Mouse (Mus musculus) kidney, adult 9 months (tissue): ENCODE measurements at regions not wholly inside any gene's neighbourhood (a gene's known extent, or its start where the extent isn't known, plus 50 kb on each side); places are given as distances from the start of the nearest gene placed in this dataset.
A peak's percentile ranks its signal among the peaks of the same experiment; 100 is the strongest.

Experiments
- DNase-seq: peaks from one replicate; pipeline ENCODE4 v3.0.0; 2022

GRCm38 (mm10) chr13:102031416-102031815, 263.4 kb upstream of the Pik3r1 start:
- DNase-seq = no peak

GRCm38 (mm10) chr13:102034484-102034883, 266.5 kb upstream of the Pik3r1 start:
- no peak for DNase-seq

GRCm38 (mm10) chr13:102036001-102036400, 268.0 kb upstream of the Pik3r1 start:
- DNase-seq = peak; percentile 13

GRCm38 (mm10) chr13:102036819-102037624, 269.0 kb upstream of the Pik3r1 start:
- DNase-seq = no peak

GRCm38 (mm10) chr13:102060213-102060612, 292.2 kb upstream of the Pik3r1 start:
- no peak for DNase-seq

- DNase-seq = no peak
Observed at GRCm38 (mm10) chr13:102064590-102065273, 296.7 kb upstream of the Pik3r1 start.

GRCm38 (mm10) chr13:102065274-102065640, 297.2 kb upstream of the Pik3r1 start:
- no peak for DNase-seq

GRCm38 (mm10) chr13:102065796-102066195, 297.8 kb upstream of the Pik3r1 start:
- no peak for DNase-seq

GRCm38 (mm10) chr13:102070740-102071139, 302.7 kb upstream of the Pik3r1 start:
- no peak for DNase-seq

- no peak for DNase-seq
Observed at GRCm38 (mm10) chr13:102072366-102072765, 304.3 kb upstream of the Pik3r1 start.

GRCm38 (mm10) chr13:102087766-102088165, 319.7 kb upstream of the Pik3r1 start:
- no peak for DNase-seq

GRCm38 (mm10) chr13:102089551-102089950, 321.5 kb upstream of the Pik3r1 start:
- no peak for DNase-seq

- no peak for DNase-seq
Observed at GRCm38 (mm10) chr13:102094193-102094592, 326.2 kb upstream of the Pik3r1 start.

GRCm38 (mm10) chr13:102103161-102103560, 335.1 kb upstream of the Pik3r1 start:
- DNase-seq = no peak

GRCm38 (mm10) chr13:102106188-102106587, 338.2 kb upstream of the Pik3r1 start:
- no peak for DNase-seq

GRCm38 (mm10) chr13:102108204-102108603, 340.2 kb upstream of the Pik3r1 start:
- DNase-seq = no peak

- DNase-seq = no peak
Observed at GRCm38 (mm10) chr13:102108916-102109315, 340.9 kb upstream of the Pik3r1 start.

GRCm38 (mm10) chr13:102113941-102114340, 345.9 kb upstream of the Pik3r1 start:
- DNase-seq = peak; percentile 83

GRCm38 (mm10) chr13:102122341-102122740, 354.3 kb upstream of the Pik3r1 start:
- no peak for DNase-seq

- DNase-seq = no peak
Observed at GRCm38 (mm10) chr13:102127933-102128430, 360.0 kb upstream of the Pik3r1 start.

GRCm38 (mm10) chr13:102131459-102131858, 363.4 kb upstream of the Pik3r1 start:
- no peak for DNase-seq

- no peak for DNase-seq
Observed at GRCm38 (mm10) chr13:102132154-102132553, 364.1 kb upstream of the Pik3r1 start.

GRCm38 (mm10) chr13:102132696-102133095, 364.7 kb upstream of the Pik3r1 start:
- no peak for DNase-seq

GRCm38 (mm10) chr13:102135210-102135609, 367.2 kb upstream of the Pik3r1 start:
- no peak for DNase-seq
